Mouse (Mus musculus) spleen, adult 2 months (tissue): ENCODE measurements at regions not wholly inside any gene's neighbourhood (a gene's known extent, or its start where the extent isn't known, plus 50 kb on each side); places are given as distances from the start of the nearest gene placed in this dataset.

Experiments
- CTCF ChIP-seq: fragments of 200-500 bp; IDR thresholded peaks from 2 replicates; pipeline ENCODE4 v1.5.1; 2011; ENCODE audit warnings: mild to moderate bottlenecking, inconsistent platforms; ENCODE audit not compliant: insufficient read depth, insufficient read length, insufficient replicate concordance; ENCODE audit errors: extremely low read depth
- POLR2A ChIP-seq: fragments of 200-500 bp; IDR thresholded peaks from 2 replicates; pipeline ENCODE4 v1.6.1; 2011; ENCODE audit warnings: low read depth, low read length, inconsistent platforms

DNA sequence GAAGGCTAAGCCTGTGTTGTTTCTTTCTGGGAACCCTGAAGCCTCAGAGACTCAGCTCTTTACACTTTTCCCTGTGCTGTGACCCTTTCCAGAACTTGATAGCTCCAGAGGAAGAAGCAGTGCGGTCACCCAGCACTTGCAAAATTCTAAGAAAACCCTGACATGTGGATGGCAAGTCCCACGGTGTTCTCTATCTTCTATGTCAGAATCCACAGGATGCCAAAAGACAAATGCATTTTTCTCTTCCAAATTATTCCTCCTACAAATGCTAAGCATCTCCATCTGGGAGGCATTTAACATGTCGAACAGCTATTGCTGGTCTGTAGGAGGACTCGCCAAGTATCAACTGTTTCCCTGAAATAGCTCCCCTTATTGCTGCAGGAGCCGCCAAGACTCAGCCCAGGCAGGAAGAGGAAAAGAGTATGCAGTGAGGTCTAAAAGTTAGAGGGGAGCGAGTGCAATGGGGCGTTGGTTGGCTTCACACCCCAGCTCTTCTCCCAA, 274.0 kb upstream of the Xylt1 start:
- TF ChIP-seq POLR2A (no peak), CTCF (no peak)
